ENCODE assay signal across 18 mouse cellular contexts in the genomic region with DNA sequence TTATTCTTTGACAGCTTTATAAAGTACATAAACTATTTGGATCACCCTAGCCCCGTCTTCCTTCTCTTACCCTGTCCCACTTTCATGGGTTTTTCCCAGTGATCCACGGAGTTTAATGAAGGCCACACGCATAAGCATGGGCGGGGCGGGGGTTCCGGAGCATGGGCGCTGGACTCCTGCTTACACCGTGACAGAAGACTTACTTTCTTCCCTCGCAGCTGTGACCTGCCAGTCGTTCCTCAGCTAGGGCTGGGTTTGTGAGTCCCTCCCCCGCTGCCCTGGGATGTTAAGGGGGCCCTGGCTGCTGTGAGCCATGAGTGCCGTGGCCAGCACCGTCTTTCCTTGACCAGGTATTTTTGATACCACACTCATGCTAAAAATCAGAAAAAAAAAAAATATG. TPM values are rescaled to one million over a fixed set of nuclear protein-coding genes. Genes with fewer than 3 reads are reported as not detected.
A peak's percentile ranks its signal among the peaks of the same experiment; 100 is the strongest.
DNase-seq lines count a peak whose midpoint lies in the region; ATAC-seq and TF ChIP-seq lines count a peak whose summit lies in the region.
"Had no signal": no experiment of that assay in that cellular context is flagged by ENCODE, and none has a peak within 500 bp of the region (broad histone marks: within the 10 kb centered on the region; RNA-seq: fewer than 3 reads in every experiment).

No protein-coding gene starts in this region.

- intact Hi-C loops in gastrocnemius, adult 2 months (cut with DNase I): no loop called here

- H3K4me2 ChIP-seq in liver, embryonic 11.5 days: no peak overlapping the region; the same call in 1 of the 2 replicates
- peak overlapping the region; percentile 41; the same call in 1 of the 2 replicates for H3K4me2 ChIP-seq in liver, embryonic 12.5 days
- H3K4me2 ChIP-seq: heart, embryonic 13.5 days; hindbrain, embryonic 14.5 days had no signal

- H3K4me1 ChIP-seq in liver, embryonic 11.5 days (replicated peaks; ENCODE audit: control insufficient read depth, insufficient read depth, low read length): peaks cover 15% of the 10 kb centered on the region
- H3K4me1 ChIP-seq in liver, embryonic 12.5 days: peaks cover 35% of the 10 kb centered on the region

- H3K9ac ChIP-seq in liver, embryonic 11.5 days (ENCODE audit: low read depth, low read length): no peak overlapping the region
- no peak overlapping the region for H3K9ac ChIP-seq in liver, embryonic 12.5 days
- H3K9ac ChIP-seq: heart, embryonic 13.5 days; hindbrain, embryonic 14.5 days had no signal

- no peaks in the 10 kb centered on the region for H3K9me3 ChIP-seq in liver, embryonic 11.5 days (ENCODE audit: control insufficient read depth, low read length)
- H3K9me3 ChIP-seq in liver, embryonic 12.5 days (replicated peaks): no peaks in the 10 kb centered on the region
- H3K9me3 ChIP-seq: heart, embryonic 13.5 days; midbrain, embryonic 10.5 days had no signal

- peaks cover 3% of the 10 kb centered on the region; the same call in 1 of the 2 replicates for H3K36me3 ChIP-seq in liver, embryonic 11.5 days (ENCODE audit: control insufficient read depth, insufficient read depth, low read length)
- peaks cover 8% of the 10 kb centered on the region; the same call in 1 of the 2 replicates for H3K36me3 ChIP-seq in liver, embryonic 12.5 days

- 0 out of 2 replicates have a peak overlapping the region, but pooled peaks have one; percentile 12 for H3K27ac ChIP-seq in gastrocnemius, adult 2 months
- H3K27ac ChIP-seq in liver, embryonic 11.5 days (ENCODE audit: low read depth, low read length): no peak overlapping the region
- H3K27ac ChIP-seq in liver, embryonic 12.5 days: 0 out of 2 replicates have a peak overlapping the region, but pooled peaks have one; percentile 11
- H3K27ac ChIP-seq: heart, embryonic 13.5 days; hindbrain, embryonic 14.5 days; midbrain, embryonic 10.5 days had no signal

- no peak for DNase-seq in gastrocnemius, adult 2 months
- no peak for DNase-seq in gastrocnemius, postnatal 10 days
- no peak for DNase-seq in liver, embryonic 11.5 days (ENCODE audit: low spot score)
- no peak for DNase-seq in liver
- DNase-seq in thymus, postnatal 0 days (ENCODE audit: low spot score): peak; percentile 47
- DNase-seq in left cerebral cortex, adult 9 months (ENCODE audit: low spot score in 2 of 2): no peak
- DNase-seq in adrenal gland, postnatal 25 days: no peak
- DNase-seq: cerebellum, postnatal 10 days; left cerebral cortex, postnatal 4 days; right cerebral cortex, postnatal 4 days had no signal

- TF ChIP-seq CTCF in gastrocnemius, adult 2 months (IDR thresholded peaks at IDR 0.05): no peak

- no peaks in the 10 kb centered on the region for H3K27me3 ChIP-seq in liver, embryonic 11.5 days (replicated peaks; ENCODE audit: control insufficient read depth, insufficient read depth, low read length)
- no peaks in the 10 kb centered on the region for H3K27me3 ChIP-seq in liver, embryonic 12.5 days (replicated peaks)
- H3K27me3 ChIP-seq: heart, embryonic 13.5 days had no signal

- WGBS in liver, embryonic 11.5 days: 57% methylated on average over 13 of the region's 13 CpGs
- WGBS in liver, embryonic 12.5 days (ENCODE audit: insufficient replicate concordance): 49% methylated on average over 13 of the region's 13 CpGs

- 0 out of 2 replicates have a peak, but pooled peaks have one; percentile 9 for ATAC-seq in liver, embryonic 11.5 days (replicated peaks; ENCODE audit: low FRiP score)
- no peak for ATAC-seq in liver, embryonic 12.5 days
- ATAC-seq: intestine, postnatal 0 days; lung, postnatal 0 days had no signal

- no peak overlapping the region for H3K4me3 ChIP-seq in gastrocnemius, adult 2 months
- no peak overlapping the region for H3K4me3 ChIP-seq in liver, embryonic 11.5 days (ENCODE audit: low read depth, low read length)
- no peak overlapping the region for H3K4me3 ChIP-seq in liver, embryonic 12.5 days
- H3K4me3 ChIP-seq: heart, embryonic 13.5 days; midbrain, embryonic 10.5 days had no signal

RNA-seq across cellular contexts. Expression of gene Timm8a2, which starts 21.7 kb away (rescaled TPM):
- total RNA-seq in gastrocnemius, adult 2 months (2021): not detected
- not detected for total RNA-seq in gastrocnemius, postnatal 10 days (2021)
- polyA plus RNA-seq in liver, embryonic 11.5 days (2014; fragmentation: Nextera tagmentation; extraction: Ambion mirVana): not detected in 2 replicates
- polyA plus RNA-seq in liver, embryonic 12.5 days (2016; fragmentation: Nextera tagmentation; extraction: Ambion mirVana): not detected in 2 replicates
- polyA plus RNA-seq in thymus, postnatal 0 days (2015; fragmentation: Nextera tagmentation; extraction: Ambion mirVana): 0.21 TPM in 1 of 2 replicates, not detected in the other
- not detected in 2 replicates for total RNA-seq in adrenal gland, postnatal 25 days (2021)
- total RNA-seq: gastrocnemius, postnatal 4 days; layer of hippocampus, postnatal 14 days had no signal
- polyA plus RNA-seq: heart, embryonic 13.5 days; hindbrain, embryonic 14.5 days; intestine, postnatal 0 days; lung, postnatal 0 days; midbrain, embryonic 10.5 days had no signal

RNA-seq across cellular contexts. Expression of gene Gpr183, which starts 47.8 kb away (rescaled TPM):
- under 1 TPM; 0.17 to 0.41 TPM for total RNA-seq in gastrocnemius, adult 2 months (2021)
- 1 to 10 TPM in 1 of 2 experiments, under 1 TPM in 1; 0.68 to 1.4 TPM for total RNA-seq in gastrocnemius, postnatal 10 days (2021)
- polyA plus RNA-seq in liver, embryonic 11.5 days (2014; fragmentation: Nextera tagmentation; extraction: Ambion mirVana): 3.2 and 3.9 TPM in 2 replicates
- polyA plus RNA-seq in liver, embryonic 12.5 days (2016; fragmentation: Nextera tagmentation; extraction: Ambion mirVana): 1.8 and 2.1 TPM in 2 replicates
- polyA plus RNA-seq in thymus, postnatal 0 days (2015; fragmentation: Nextera tagmentation; extraction: Ambion mirVana): 12.5 and 13.4 TPM in 2 replicates
- total RNA-seq in adrenal gland, postnatal 25 days (2021): 0.67 and 0.91 TPM in 2 replicates
